Mouse (Mus musculus): ENCODE data around the gene Cox6b1. TPM values are rescaled to one million over a fixed set of nuclear protein-coding genes. Genes with fewer than 3 reads are reported as not detected.

Cox6b1 gene
- total and polyA plus RNA-seq, 3 experiments, result 611 to 799 TPM; not detected in 1

DNA sequence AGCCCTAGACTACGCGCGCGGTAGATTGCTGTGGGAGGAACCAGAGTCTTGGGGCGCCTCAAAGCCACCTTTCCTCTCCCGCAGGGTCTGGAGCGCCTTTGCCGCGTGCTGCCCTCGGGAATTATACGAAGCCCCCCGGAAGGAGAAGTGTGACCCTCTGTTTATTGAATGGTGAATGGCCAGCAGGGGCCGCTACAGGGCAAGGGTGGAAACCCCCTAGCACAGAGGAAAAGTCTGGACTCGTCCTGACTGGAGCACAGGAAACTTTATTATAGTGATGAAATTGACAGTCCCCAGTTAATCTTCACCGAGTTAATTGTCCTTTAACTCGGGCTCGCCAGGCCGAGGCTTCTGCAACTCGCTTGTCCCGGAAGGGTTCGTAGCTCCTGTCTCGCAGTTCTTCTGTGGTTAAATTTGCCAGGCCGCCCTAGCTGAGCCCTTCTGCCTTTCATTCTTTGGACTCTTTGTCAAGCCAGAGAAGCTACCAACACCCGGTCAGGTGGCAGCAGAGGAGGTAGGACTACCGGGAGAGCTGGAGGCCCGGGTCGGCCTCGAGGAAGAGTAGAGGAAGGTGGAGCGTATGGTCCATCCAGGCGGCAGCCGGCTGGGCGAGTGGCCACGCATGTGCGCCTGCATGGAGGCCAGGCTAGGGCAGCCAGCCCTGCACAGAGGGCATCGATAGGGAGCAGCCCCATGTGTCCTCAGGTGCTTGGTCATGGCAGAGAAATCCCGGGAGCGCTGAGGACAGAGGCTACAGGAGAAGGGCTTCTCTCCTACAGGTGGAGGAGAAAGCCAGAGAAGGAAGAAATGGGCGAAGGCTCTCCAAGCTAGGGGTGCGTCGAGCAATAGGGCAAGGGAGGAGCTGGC is 36.3 kb downstream of the Cox6b1 start:
- peak; percentile 85 for DNase-seq (ENCODE audit: low read depth, low spot score)
- H3K9ac ChIP-seq (ENCODE audit: control insufficient read depth, low read depth, low read length, poor library complexity, severe bottlenecking), result peak overlapping the region; percentile 79
- H3K4me3 ChIP-seq (ENCODE audit: control insufficient read depth in 1 of 2, insufficient read depth in 1 of 2, low read depth in 2 of 2, low read length in 2 of 2), result peak overlapping the region; percentile 43 to 68
- H3K4me1 ChIP-seq (ENCODE audit: control insufficient read depth in 1 of 2, insufficient read depth in 2 of 2, low read length in 2 of 2), result peaks cover 10 to 34% of the 10 kb centered on the region in 2 experiments; a peak in 3 of 4 replicates
- peaks cover 36% of the 10 kb centered on the region for H3K79me2 ChIP-seq (ENCODE audit: control insufficient read depth, insufficient read depth, low read length, poor library complexity)
- no peaks in the 10 kb centered on the region for H3K27me3 ChIP-seq (ENCODE audit: control insufficient read depth in 1 of 2, insufficient read depth in 2 of 2, low read length in 2 of 2)
- peaks cover 1 to 13% of the 10 kb centered on the region in 2 experiments; a peak in 3 of 4 replicates for H3K36me3 ChIP-seq (ENCODE audit: control insufficient read depth in 1 of 2, insufficient read depth in 2 of 2, low read length in 2 of 2)
- no peaks in the 10 kb centered on the region for H3K9me3 ChIP-seq (replicated peaks; ENCODE audit: insufficient read depth, low read length)
- peak overlapping the region; percentile 70 for H3K27ac ChIP-seq (ENCODE audit: control insufficient read depth, low read depth, low read length)
- TF ChIP-seq CTCF (IDR thresholded peaks at IDR 0.05 in 2 of 3, conservative IDR thresholded peaks at IDR 0.05 in 1 of 3; ENCODE audit: control insufficient read depth in 1 of 3, insufficient read depth in 1 of 3, low read depth in 2 of 3, low read length in 3 of 3, poor library complexity in 1 of 3, severe bottlenecking in 1 of 3) (peak; percentile 75 to 91 (median 86)), ZMIZ1 (IDR thresholded peaks at IDR 0.05; ENCODE audit: low read depth, low read length) (peak; percentile 56; the same call in 1 of the 2 replicates), RAD21 (IDR thresholded peaks at IDR 0.05; ENCODE audit: low read depth, low read length) (peak; percentile 78), ZKSCAN1 (IDR thresholded peaks at IDR 0.05; ENCODE audit: low read depth, low read length) (no peak), USF2 (IDR thresholded peaks at IDR 0.05; ENCODE audit: borderline replicate concordance in 1 of 2, insufficient read depth in 1 of 2, low read depth in 1 of 2, low read length in 2 of 2) (no peak), TBP (IDR thresholded peaks at IDR 0.05; ENCODE audit: low read depth, low read length) (0 out of 2 replicates have a peak, but pooled peaks have one; percentile 37), USF1 (IDR thresholded peaks at IDR 0.05; ENCODE audit: low read depth, low read length) (no peak), MXI1 (IDR thresholded peaks at IDR 0.05; ENCODE audit: low read depth, low read length) (peak; percentile 77), ELF1 (IDR thresholded peaks at IDR 0.05; ENCODE audit: low read depth, low read length) (peak; percentile 48; the same call in 1 of the 2 replicates), MYC (IDR thresholded peaks at IDR 0.05; ENCODE audit: low read depth, low read length) (peak; percentile 60; the same call in 1 of the 2 replicates), EP300 (IDR thresholded peaks at IDR 0.05; ENCODE audit: low read depth in 1 of 2, low read length in 2 of 2) (no peak), HCFC1 (IDR thresholded peaks at IDR 0.05; ENCODE audit: low read depth, low read length) (no peak; the same call in 1 of the 2 replicates), E2F4 (IDR thresholded peaks at IDR 0.05; ENCODE audit: borderline replicate concordance, low read depth, low read length) (no peak), JUND (IDR thresholded peaks at IDR 0.05; ENCODE audit: low read depth, low read length) (no peak), RCOR1 (IDR thresholded peaks at IDR 0.05; ENCODE audit: low read depth, low read length) (no peak), GATA1 (IDR thresholded peaks at IDR 0.05; ENCODE audit: low read depth, low read length) (no peak), NRF1 (IDR thresholded peaks at IDR 0.05; ENCODE audit: insufficient read depth, low read depth, low read length, poor library complexity, severe bottlenecking) (0 out of 2 replicates have a peak, but pooled peaks have one; percentile 13), BHLHE40 (IDR thresholded peaks at IDR 0.05; ENCODE audit: borderline replicate concordance, low read depth, low read length) (no peak), CHD1 (IDR thresholded peaks at IDR 0.05; ENCODE audit: low read depth, low read length) (no peak), ETS1 (IDR thresholded peaks at IDR 0.05; ENCODE audit: low read depth, low read length) (no peak), TAL1 (IDR thresholded peaks at IDR 0.05; ENCODE audit: low read length) (no peak), KAT2A (conservative IDR thresholded peaks at IDR 0.05; ENCODE audit: low read depth, low read length) (no peak), MAFK (IDR thresholded peaks at IDR 0.05; ENCODE audit: borderline replicate concordance, low read depth, low read length) (no peak), ZNF384 (IDR thresholded peaks at IDR 0.05; ENCODE audit: low read depth, low read length) (no peak), SMC3 (IDR thresholded peaks at IDR 0.05; ENCODE audit: low read depth, low read length) (peak; percentile 62), MAX (IDR thresholded peaks at IDR 0.05; ENCODE audit: low read length) (no peak), SIN3A (IDR thresholded peaks at IDR 0.05; ENCODE audit: low read length) (peak; percentile 63; the same call in 1 of the 2 replicates), POLR2A (IDR thresholded peaks at IDR 0.05; ENCODE audit: control insufficient read depth in 1 of 2, insufficient read depth in 1 of 2, low read depth in 1 of 2, low read length in 2 of 2, poor library complexity in 1 of 2) (no peak; a peak in 1 of 4 replicates), UBTF (IDR thresholded peaks at IDR 0.05; ENCODE audit: borderline replicate concordance, insufficient read depth, low read depth, low read length) (no peak), NELFE (IDR thresholded peaks at IDR 0.05; ENCODE audit: low read depth, low read length) (no peak; the same call in 1 of the 2 replicates), POLR2AphosphoS5 (IDR thresholded peaks at IDR 0.05; ENCODE audit: borderline replicate concordance, low read depth, low read length) (no peak), POLR2AphosphoS2 (IDR thresholded peaks at IDR 0.05; ENCODE audit: low read length) (no peak), MYB (IDR thresholded peaks at IDR 0.05; ENCODE audit: low read depth, low read length) (no peak), ZC3H11A (IDR thresholded peaks at IDR 0.05; ENCODE audit: low read depth, low read length) (peak; percentile 58), GABPA (IDR thresholded peaks at IDR 0.05; ENCODE audit: low read depth, low read length) (no peak)
